Mouse (Mus musculus) embryonic facial prominence, embryonic 11.5 days (tissue): ENCODE data around the gene Pgam2. TPM values are rescaled to one million over a fixed set of nuclear protein-coding genes. Genes with fewer than 3 reads are reported as not detected.

Experiments
- ATAC-seq: fragments of 200-750 bp; cut with Nextera tagmentation; replicated peaks from 2 replicates; pipeline ENCODE4 v1.8.0; 2017; ENCODE audit warnings: low read depth; ENCODE audit not compliant: insufficient number of reproducible peaks, low FRiP score, low TSS enrichment
- DNase-seq: peaks from one replicate; pipeline ENCODE4 v3.0.0-alpha.2; 2015; ENCODE audit warnings: low spot score
- H3K27ac ChIP-seq: fragments of 300-500 bp; sonication (generic); replicated peaks from 2 replicates; pipeline ENCODE4 v1.5.1; 2014; ENCODE audit warnings: mild to moderate bottlenecking, low read depth, low read length, control low read depth
- H3K27me3 ChIP-seq: fragments of 300-500 bp; sonication (generic); 2 replicates; pipeline ENCODE4 v1.6.1; 2014; ENCODE audit warnings: mild to moderate bottlenecking, low read length, moderate library complexity, mixed read lengths; ENCODE audit not compliant: control insufficient read depth, insufficient read depth
- H3K36me3 ChIP-seq: fragments of 300-500 bp; sonication (generic); replicated peaks from 2 replicates; pipeline ENCODE4 v1.6.1; 2014; ENCODE audit warnings: low read depth, mild to moderate bottlenecking, low read length, moderate library complexity, mixed read lengths; ENCODE audit not compliant: control insufficient read depth, insufficient read depth
- H3K4me1 ChIP-seq: fragments of 300-500 bp; sonication (generic); 2 replicates; pipeline ENCODE4 v1.6.1; 2014; ENCODE audit warnings: low read length, mixed read lengths; ENCODE audit not compliant: control insufficient read depth, insufficient read depth
- H3K4me2 ChIP-seq: fragments of 300-500 bp; sonication (generic); 2 replicates; pipeline ENCODE4 v1.6.1; 2014; ENCODE audit warnings: low read depth, mild to moderate bottlenecking, control low read depth, low read length, moderate library complexity
- H3K4me3 ChIP-seq: fragments of 300-500 bp; sonication (generic); 2 replicates; pipeline ENCODE4 v1.5.1; 2014; ENCODE audit warnings: low read depth, low read length, control low read depth
- H3K9ac ChIP-seq: fragments of 300-500 bp; sonication (generic); replicated peaks from 2 replicates; pipeline ENCODE4 v1.6.1; 2014; ENCODE audit warnings: mild to moderate bottlenecking, control low read depth, low read length
- H3K9me3 ChIP-seq: fragments of 300-500 bp; sonication (generic); replicated peaks from 2 replicates; pipeline ENCODE4 v1.6.1; 2016; ENCODE audit warnings: mild to moderate bottlenecking, low read length, inconsistent platforms, mixed read lengths; ENCODE audit not compliant: control insufficient read depth
- WGBS: fragments of 180-500 bp; shearing (Covaris S2); extraction: QIAGEN DNeasy Blood & Tissue Kit; methylation state at CpG from one replicate; pipeline ENCODE4 v1.1.7; 2014; 5-methylcytosine and 5-hydroxymethylcytosine counted together
- polyA plus RNA-seq: library from polyadenylated mRNA; unstranded; fragments of >200 nt; fragmentation: Nextera tagmentation; extraction: Ambion mirVana; gene quantifications from 2 replicates; pipeline ENCODE4 v1.2.1, GENCODE M21; 2014

The Pgam2 gene
- polyA plus RNA-seq, 1 experiment from 2014 or later, result 10.6 TPM

DNA sequence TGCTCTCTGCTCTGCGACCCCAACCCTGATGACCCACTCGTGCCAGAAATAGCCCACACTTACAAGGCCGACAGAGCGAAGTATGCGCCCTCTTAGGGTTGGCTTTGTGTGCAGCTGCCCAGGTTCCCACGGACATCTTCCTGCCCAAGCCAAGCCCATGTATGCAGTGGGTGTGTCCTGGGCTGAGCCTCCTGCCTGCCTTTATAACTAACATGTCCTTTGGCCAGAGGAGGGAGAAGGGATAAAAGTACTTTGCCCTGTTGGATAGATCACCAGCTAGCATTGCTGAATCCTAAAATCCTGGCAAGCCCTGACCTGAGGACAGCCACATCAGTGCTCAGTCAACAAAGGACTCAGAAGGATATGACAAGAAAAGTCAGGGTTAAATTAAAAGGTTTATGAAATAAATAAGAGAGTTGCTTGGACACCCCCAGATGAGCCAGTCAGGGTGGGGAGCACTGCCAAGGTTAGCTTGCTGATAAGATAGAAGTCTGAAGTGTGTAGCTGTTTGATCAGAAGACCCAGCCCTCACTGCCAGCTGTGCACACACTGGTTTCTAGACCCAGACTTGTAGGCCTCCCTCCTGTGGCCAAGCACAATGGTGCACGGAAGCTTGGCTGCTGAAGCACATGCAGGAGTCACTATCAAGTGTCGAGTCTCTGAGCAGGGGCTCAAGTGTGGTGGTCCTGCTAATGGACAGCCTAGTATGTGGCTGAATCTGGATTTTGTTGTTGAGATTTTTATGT, 21.2 kb downstream of the Pgam2 start:
- DNase-seq (no peak), ATAC-seq (no peak)
- Histone ChIP-seq H3K9ac (no peak overlapping the region), H3K27ac (no peak overlapping the region), H3K9me3 (no peaks in the 10 kb centered on the region), H3K4me1 (no peaks in the 10 kb centered on the region), H3K4me3 (no peak overlapping the region), H3K4me2 (no peak overlapping the region), H3K27me3 (no peaks in the 10 kb centered on the region), H3K36me3 (no peaks in the 10 kb centered on the region)
- WGBS, result 76% methylated on average over 8 of the region's 8 CpGs

DNA sequence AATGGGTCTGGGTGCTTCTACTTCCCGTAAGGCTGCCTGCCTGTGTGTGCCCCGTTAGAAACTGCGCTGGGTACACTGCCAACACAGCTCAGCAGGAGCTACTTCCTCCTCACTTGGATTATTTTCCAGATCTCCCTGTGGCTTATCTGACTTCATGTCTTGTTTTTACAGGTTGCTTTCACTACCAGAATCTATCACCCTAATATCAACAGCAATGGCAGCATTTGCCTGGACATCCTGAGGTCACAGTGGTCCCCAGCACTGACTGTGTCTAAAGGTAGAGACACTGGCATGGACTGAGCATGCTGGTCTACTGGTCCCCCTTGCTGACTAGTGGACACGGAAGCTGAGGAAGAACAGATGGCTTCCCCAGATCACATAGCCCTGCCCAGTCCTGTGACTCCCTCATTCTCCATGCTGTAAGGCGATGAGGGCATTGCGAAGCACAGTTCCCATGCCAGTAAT, 23.5 kb downstream of the Pgam2 start:
- Histone ChIP-seq H3K4me2 (no peak overlapping the region), H3K27ac (no peak overlapping the region), H3K36me3 (no peaks in the 10 kb centered on the region), H3K9ac (no peak overlapping the region), H3K9me3 (no peaks in the 10 kb centered on the region), H3K4me1 (no peaks in the 10 kb centered on the region), H3K27me3 (no peaks in the 10 kb centered on the region), H3K4me3 (no peak overlapping the region)
- 94% methylated on average over 6 of the region's 6 CpGs for WGBS
- ATAC-seq, result no peak
- no peak for DNase-seq

DNA sequence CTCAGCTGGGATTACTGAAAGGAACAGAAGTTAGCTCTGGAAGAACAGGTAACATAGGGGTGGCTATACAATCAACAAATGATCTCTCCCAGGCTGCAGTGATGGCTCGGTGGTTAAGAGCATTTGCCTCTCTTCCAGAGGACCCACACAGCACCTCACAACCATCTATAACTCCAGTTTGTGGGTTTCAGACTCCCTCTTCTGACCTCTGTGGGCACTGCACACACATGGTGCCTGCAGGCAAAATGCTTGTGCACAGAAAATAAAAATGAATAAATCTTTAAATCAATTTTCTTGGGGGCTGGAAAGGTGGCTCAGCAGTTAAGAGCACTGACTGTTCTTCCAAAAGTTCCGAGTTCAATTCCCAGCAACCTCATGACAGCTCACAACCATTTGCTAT, 25.1 kb downstream of the Pgam2 start:
- ATAC-seq, result no peak
- Histone ChIP-seq H3K4me2 (no peak overlapping the region), H3K4me1 (no peaks in the 10 kb centered on the region), H3K9ac (no peak overlapping the region), H3K4me3 (no peak overlapping the region), H3K27ac (no peak overlapping the region), H3K9me3 (no peaks in the 10 kb centered on the region), H3K36me3 (no peaks in the 10 kb centered on the region), H3K27me3 (no peaks in the 10 kb centered on the region)
- no peak for DNase-seq
- 74% methylated on average over 2 of the region's 2 CpGs for whole genome bisulfite sequencing

DNA sequence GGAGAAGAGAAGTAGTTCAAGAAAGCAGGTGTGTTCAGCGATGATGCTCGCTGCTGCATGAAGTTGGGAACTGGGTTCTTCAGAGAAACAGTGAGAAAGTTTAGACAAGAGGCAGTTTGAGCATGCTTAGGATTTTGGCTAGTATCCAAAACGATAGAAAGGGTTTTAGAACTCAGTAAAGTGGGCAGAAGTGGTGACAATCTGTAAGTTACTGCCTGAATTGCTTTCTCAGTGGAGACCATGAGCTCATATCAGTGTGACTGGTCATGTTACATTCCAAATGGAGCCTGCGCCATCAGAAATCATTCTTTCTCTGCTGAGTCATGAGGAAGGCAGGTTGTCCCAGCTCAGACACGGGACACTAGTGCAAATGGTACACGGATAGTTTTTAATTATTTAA, 37.5 kb downstream of the Pgam2 start:
- no peak overlapping the region for H3K4me2 ChIP-seq
- H3K27me3 ChIP-seq, result no peaks in the 10 kb centered on the region
- ATAC-seq, result no peak
- H3K36me3 ChIP-seq, result no peaks in the 10 kb centered on the region
- no peak overlapping the region for H3K4me3 ChIP-seq
- DNase-seq, result no peak
- H3K9ac ChIP-seq, result no peak overlapping the region
- no peak overlapping the region for H3K27ac ChIP-seq
- H3K4me1 ChIP-seq, result no peaks in the 10 kb centered on the region
- H3K9me3 ChIP-seq, result no peaks in the 10 kb centered on the region
- WGBS, result 79% methylated on average over 6 of the region's 6 CpGs

DNA sequence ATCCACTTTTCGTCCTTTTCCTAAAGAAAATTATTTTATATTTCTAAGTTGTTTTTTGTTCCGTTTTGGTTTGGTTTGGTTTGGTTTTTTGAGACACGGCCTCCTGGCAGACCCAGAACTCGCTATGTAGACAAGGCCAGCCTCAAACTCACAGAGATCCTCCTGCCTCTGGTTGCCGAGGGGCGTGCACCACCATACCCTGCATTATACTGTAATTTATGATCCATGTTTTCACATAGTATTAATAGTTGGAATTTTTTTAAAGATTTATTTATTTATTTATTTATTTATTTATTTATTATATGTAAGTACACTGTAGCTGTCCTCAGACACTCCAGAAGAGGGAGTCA, 40.9 kb downstream of the Pgam2 start:
- H3K27ac ChIP-seq, result no peak overlapping the region
- H3K4me2 ChIP-seq, result no peak overlapping the region
- H3K4me3 ChIP-seq, result peak overlapping the region; percentile 57
- H3K4me1 ChIP-seq, result no peaks in the 10 kb centered on the region
- no peaks in the 10 kb centered on the region for H3K27me3 ChIP-seq
- H3K9me3 ChIP-seq, result no peaks in the 10 kb centered on the region
- no peak overlapping the region for H3K9ac ChIP-seq
- ATAC-seq, result no peak
- WGBS, result 27% methylated on average over 6 of the region's 6 CpGs
- DNase-seq, result no peak
- H3K36me3 ChIP-seq, result no peaks in the 10 kb centered on the region

DNA sequence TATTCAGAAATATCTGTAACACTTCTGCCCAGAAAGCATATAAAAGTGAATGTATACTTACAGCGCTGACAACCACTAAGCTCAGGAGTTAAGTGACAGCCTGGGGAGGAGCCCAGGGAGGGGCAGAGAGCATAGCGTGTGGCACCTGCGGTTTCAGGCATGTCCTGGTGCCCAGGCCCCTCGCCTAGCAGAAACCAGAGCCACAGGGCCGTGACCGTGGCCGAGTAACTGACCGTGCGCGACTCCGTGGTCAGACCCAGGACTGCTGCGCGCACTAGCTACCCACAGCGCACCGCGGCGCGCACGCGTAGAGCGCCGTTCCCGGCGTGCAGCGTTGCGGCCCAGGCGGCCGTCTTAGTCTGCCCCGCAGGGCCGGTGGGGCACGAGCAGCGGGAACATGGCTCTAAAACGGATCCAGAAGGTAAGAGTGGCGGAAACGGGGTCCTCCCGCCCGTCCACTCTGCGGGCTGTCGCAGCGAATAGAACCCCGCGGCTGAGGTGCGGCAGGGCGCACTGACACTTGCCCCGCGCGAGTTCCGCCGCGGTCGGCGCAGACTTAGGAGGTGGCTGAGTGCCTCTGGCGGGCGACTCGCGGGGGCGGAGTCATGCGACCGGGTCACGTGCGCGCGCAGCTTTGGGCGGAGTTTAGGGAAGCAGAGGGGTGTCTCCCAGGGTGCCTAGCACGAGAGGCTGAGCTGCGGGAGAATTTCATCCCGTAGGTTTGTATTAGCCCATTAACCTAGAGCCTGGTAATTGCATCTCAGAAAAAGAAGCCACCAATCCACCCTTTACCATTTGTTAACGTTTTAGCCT, 41.5 kb downstream of the Pgam2 start, which contains the start of gene Urgcp:
Gene Urgcp, minus strand, starts transcription at position 557 of the 813 bp plus-strand sequence.
- peak; percentile 98 for ATAC-seq

DNA sequence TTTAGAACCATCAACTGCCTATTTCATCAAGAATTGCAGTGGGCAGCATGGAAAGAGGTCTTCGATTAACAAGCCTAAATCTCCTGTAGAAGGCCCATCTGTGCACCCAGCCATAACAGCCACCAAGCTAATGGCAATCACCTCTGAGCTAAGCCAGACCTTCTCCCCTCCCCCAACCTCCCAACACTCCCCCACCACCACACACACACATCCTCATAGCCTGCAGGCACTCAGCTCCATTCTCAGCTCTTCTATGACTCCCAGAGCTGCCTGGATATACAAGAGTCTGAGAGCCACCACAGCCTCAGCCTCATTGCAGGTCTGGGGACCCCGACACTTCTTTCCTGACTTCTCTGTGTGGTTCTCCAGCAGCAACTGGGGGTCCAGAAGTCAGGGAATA, 49.8 kb downstream of the Pgam2 start:
- no peak for DNase-seq
- no peak overlapping the region for H3K4me2 ChIP-seq
- H3K36me3 ChIP-seq, result no peaks in the 10 kb centered on the region
- no peaks in the 10 kb centered on the region for H3K9me3 ChIP-seq
- no peaks in the 10 kb centered on the region for H3K4me1 ChIP-seq
- no peak overlapping the region for H3K27ac ChIP-seq
- H3K27me3 ChIP-seq, result no peaks in the 10 kb centered on the region
- no peak overlapping the region for H3K4me3 ChIP-seq
- 86% methylated on average over 2 of the region's 2 CpGs for WGBS
- no peak for ATAC-seq
- H3K9ac ChIP-seq, result no peak overlapping the region

More for the DNA sequence above, 41.5 kb downstream of the Pgam2 start, which contains the start of gene Urgcp:
- Histone ChIP-seq H3K4me3 (peak within 1 kb of the TSS; percentile 57), H3K27ac (peak within 1 kb of the TSS; percentile 92), H3K27me3 (no peaks in the 10 kb centered on the region), H3K36me3 (no peaks in the 10 kb centered on the region), H3K9ac (peak within 1 kb of the TSS; percentile 76), H3K4me1 (no peaks in the 10 kb centered on the region), H3K4me2 (peak within 1 kb of the TSS; percentile 56), H3K9me3 (no peaks in the 10 kb centered on the region)
- DNase-seq, result peak; percentile 95
- under 1% methylated on average over 68 of the region's 68 CpGs for WGBS
